Mouse (Mus musculus) cerebellum, postnatal 36 days (tissue): ENCODE measurements around the gene Flii.
A peak's percentile ranks its signal among the peaks of the same experiment; 100 is the strongest.

Experiments used
- DNase-seq, 2 experiments: peaks; one replicate each; pipeline ENCODE4 v3.0.0; 2021 to 2022; ENCODE audit warnings: mixed read lengths in 2 of 2

Gene Flii

DNA sequence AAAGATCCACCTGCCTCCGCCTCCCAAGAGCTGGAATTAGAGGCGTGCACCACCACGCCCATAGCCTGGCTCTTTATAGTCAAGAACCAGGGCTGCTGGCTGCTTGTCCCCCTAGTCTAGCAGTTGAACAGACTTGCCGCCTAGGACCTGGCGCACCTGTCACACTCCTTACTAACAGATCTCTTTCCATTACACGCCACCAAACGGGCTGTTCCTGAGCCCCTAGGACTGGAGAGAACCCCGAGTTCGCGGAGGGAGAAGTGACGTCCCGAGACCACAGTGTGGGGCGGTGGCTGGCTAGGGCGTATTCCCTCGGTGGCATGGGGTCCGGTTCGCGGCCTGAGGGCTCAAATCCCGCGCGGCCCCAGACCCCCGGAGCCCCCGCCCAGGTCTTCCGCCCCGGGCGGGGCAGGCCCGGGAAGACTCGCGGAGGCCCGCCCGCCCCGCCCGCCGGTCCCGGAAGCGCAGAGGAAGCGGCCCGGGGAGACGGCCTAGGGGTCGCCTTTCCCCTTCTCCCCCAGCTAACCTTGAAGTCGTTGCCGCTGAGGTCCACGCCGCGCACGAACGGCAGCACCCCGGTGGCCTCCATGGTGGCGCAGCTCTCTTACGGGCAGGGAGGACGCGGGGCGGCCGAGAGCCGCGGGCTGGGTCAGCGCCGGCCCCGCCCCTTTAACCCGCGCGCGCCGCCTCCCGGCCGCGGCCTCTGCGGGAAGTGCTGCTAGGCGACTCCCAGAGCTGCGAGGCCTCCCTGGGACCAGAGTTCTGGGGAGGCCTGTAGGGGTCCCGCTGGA is at the start of gene Flii:
Gene Flii (minus strand): TSS at position 663 of the 791 bp plus-strand sequence.
- DNase-seq: peak; percentile 73 to 82

- no peak for DNase-seq
Measured at GRCm38 (mm10) chr11:60776107-60776828, 49.2 kb upstream of the Flii start.

DNA sequence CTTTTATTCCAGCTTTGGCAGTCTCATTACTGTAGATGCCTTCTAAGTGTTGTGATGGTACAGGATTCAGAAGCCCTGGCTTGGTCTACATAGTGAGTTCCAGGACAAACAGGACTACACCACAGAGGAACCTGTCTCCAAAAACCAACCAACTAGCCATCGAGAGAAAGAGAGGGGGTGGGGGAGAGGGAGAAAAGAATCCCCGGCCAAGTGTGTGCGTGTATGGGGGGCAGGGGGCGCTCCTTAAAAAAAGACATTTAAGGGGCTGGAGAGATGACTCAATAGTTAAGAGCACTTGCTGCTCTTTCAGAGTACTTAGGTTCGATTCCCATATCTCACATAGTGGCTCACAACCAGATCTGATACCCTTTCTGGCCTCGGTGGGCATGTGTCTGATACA is 48.5 kb upstream of the Flii start:
- no peak for DNase-seq

- no peak for DNase-seq
Measured at GRCm38 (mm10) chr11:60774841-60775240, 47.8 kb upstream of the Flii start.

- no peak for DNase-seq
Measured at GRCm38 (mm10) chr11:60774158-60774689, 47.2 kb upstream of the Flii start.

- DNase-seq: no peak
Measured at GRCm38 (mm10) chr11:60772161-60772560, 45.1 kb upstream of the Flii start.

DNA sequence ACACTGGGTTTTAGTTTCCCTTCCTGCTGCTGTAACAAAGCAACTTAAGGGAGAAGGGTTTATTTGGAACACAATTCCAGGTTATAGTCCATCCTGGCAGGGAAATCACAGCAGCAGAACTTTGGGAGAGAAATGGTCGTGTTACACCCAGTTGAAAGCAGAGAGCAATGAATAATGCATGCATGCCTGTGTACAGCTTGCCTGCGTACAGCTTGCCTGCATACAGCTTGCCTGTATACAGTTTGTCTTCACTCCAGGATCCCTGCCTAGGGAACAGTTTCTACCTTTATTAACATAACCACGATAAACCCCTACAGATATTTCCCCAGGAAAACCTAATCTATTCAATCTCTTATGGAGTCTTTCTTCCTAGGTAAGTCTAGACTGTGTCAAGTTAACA is 43.7 kb upstream of the Flii start:
- no peak for DNase-seq

DNA sequence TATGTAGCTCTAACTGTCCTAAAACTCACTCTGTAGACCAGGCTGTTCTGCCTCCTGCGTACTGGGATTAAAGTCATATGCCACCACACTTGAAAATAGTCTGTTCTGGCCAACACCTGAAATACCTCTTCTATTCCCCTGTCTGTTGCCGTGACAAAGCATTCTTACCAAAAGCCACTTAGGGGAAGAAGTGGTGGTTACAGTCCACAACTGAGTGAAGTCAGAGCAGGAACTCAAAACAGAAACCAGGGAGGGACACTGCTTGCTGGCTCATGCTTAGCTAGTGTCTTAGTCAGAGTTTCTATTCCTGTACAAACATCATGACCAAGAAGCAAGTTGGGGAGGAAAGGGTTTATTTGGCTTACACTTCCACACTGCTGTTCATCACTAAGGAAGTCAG is 42.3 kb upstream of the Flii start:
- DNase-seq: no peak

GRCm38 (mm10) chr11:60766969-60767368 is 39.9 kb upstream of the Flii start:
- no peak for DNase-seq

- no peak for DNase-seq
Measured at GRCm38 (mm10) chr11:60761681-60762080, 34.6 kb upstream of the Flii start.

GRCm38 (mm10) chr11:60755570-60755969 is 28.5 kb upstream of the Flii start:
- no peak for DNase-seq

GRCm38 (mm10) chr11:60740321-60740720 is 13.3 kb upstream of the Flii start:
- DNase-seq: no peak

- DNase-seq: no peak
Measured at GRCm38 (mm10) chr11:60737450-60737849, 10.4 kb upstream of the Flii start.

- DNase-seq: no peak
Measured at GRCm38 (mm10) chr11:60736491-60736890, 9.4 kb upstream of the Flii start.

DNA sequence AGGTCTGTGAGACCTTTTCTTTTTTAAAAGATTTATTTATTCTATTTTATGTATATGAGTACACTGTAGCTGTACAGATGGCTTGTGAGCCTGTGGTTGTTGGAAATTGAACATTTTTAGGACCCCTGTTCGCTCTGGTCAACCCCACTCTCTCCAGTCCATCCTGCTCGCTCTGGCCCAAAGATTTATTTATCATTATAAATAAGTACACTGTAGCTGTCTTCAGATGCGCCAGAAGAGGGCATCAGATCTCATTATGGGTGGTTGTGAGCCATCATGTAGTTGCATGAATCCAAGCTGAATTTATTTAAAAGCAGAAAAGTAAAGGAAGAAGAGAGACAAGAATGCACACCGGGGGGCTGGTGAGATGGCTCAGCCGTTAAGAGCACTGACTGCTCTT is 8.1 kb upstream of the Flii start:
- no peak for DNase-seq

DNA sequence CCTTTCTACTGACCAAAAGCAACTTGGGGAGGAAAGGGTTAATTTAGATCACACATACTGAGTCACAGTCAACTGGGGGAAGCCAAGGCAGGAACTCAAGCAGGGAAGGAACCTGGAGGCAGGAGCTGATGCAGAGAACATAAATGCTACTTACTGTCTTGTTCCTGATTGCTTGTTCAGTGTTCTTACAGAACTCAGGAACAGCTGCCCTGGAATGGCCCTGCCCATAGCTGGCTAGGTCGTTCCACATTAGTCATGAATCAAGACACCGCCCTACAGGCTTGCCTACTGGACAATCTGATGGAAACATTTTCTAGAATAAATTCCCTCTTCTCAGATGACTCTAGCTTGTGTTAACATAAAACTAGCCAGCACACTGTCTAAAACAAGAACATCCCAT is 7.1 kb upstream of the Flii start:
- DNase-seq: no peak

GRCm38 (mm10) chr11:60731251-60731650 is 4.2 kb upstream of the Flii start:
- DNase-seq: no peak

GRCm38 (mm10) chr11:60730169-60730568 is 3.1 kb upstream of the Flii start:
- no peak for DNase-seq

GRCm38 (mm10) chr11:60729217-60729641 is 2.2 kb upstream of the Flii start:
- DNase-seq: no peak

DNA sequence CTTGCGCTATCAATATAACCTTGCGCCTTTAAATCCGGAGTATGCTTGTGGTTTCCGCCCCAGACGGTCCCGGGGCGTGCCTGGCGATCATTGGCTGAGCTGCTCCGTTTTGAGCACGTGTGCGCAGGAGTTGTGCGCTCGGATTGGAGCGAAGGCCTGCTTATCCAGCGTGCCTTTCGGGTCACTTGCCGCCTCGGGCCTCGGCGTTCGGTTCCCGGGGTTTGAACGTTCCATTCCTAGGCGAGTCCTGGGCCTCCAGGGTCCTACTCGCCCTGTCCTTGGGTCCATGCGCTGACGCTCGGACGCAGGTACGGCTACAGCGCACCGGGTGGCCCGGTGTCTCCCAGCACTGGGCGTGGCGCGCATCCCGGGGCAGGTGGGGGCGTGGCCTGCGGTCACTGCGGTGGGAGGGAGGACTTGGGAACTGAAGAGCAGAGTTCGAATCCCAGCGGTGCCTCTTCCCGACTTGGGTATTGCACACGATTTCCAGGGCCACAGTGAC is 1.2 kb upstream of the Flii start, which contains the start of gene Mief2:
Gene Mief2 (plus strand): TSS at position 139 of the 502 bp plus-strand sequence.
- peak; percentile 95 to 96 for DNase-seq

GRCm38 (mm10) chr11:60727392-60728140 is 503 bp upstream of the Flii start:
- DNase-seq: no peak

DNA sequence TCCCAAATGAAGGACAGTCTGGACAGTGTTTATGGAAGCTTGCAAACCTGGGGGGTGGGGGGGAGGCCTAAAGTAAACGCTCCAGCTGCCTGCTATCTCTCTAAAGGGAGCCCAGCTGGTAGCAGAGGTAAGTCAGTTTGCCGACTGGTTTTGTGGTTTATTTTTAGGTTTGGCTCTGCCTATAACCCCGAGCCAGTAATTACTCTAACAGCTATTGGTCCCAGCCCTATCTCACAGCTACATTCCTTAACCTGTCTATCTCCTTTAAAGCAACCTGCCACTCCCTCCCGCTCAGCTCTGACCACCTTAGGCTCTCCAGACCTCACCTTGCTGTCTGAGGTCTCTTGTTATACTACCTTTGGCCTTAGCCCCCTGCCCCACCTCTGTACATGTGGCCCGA is 7.8 kb downstream of the Flii start:
- DNase-seq: no peak

DNA sequence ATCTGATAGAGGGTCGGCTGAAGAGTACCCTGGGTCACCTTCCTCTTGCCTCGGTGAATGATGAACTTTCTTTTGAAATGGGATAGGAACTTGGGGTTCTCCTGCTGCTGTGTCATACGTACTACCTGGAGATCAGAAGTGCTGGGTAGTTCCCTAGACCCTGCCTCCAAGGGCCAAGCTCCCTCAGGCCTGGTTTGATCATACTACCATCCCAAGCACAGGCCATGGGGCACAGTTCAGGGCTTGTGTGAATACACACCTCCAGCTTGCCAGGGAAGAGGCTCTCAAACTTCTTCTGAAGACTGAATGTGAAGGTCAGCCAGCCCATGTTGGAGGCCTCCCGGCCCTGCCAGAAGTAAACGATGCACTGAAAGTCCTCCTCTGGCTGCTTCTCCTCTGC is 11.2 kb downstream of the Flii start:
- DNase-seq: no peak
